Mouse (Mus musculus): Measurements from ENCODE around the gene Fbxo7. TPM values are rescaled to one million over a fixed set of nuclear protein-coding genes. Genes with fewer than 3 reads are reported as not detected.
A peak's percentile ranks its signal among the peaks of the same experiment; 100 is the strongest.

The Fbxo7 gene
- total RNA-seq, 2 experiments from 2014 or later = 8.5 to 10.3 TPM

- intact Hi-C loops (cut with DNase I; ENCODE audit: low total_unique reads) = no loop called here
- no peak for DNase-seq
These were observed 52.4 kb downstream of the Fbxo7 start for GRCm38 (mm10) chr10:86074134-86074533.

- intact Hi-C loops (cut with DNase I; ENCODE audit: low total_unique reads) = no loop called here
- DNase-seq = no peak
These were observed 53.4 kb downstream of the Fbxo7 start for GRCm38 (mm10) chr10:86074971-86075711.

DNA sequence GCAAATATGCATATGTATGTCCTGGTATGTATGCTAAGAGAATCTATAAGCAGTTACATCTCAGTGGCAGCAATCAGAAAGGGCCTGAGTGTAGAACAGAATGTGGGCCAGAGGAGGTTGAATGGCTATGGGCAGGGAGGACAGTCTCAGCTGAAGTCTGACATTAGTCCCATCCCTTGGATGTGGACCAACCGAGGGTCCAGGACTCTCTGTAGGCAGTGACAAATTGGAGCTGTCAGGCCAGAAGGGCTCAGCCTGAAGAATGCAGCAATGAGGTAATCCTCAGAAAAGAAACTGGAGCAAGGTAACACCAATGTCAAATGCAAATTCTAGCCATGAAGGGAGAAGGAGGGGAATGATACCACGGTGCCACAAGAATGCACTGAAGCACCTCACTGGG is 55.5 kb downstream of the Fbxo7 start:
- DNase-seq = no peak
- intact Hi-C loops (cut with DNase I; ENCODE audit: low total_unique reads) = no loop called here

DNA sequence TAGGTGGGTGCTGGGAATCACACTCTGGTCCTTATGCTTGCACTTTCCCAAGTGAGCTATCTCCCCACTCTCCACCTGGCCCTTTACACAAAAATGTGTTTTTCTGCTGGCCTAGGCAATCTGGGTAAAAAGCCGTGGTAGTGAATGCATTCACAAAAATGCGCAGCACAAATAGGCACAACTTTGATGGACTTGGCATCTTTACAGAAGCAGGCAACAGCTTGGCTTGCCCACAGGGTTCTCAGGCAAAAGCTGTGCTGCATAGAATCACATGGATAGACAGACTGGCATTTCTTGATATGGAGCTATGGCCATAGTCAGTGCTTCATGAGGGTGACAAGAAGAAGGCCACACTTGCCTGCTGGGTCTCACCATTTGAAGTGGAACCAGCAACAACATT is 57.0 kb downstream of the Fbxo7 start:
- intact Hi-C loops (cut with DNase I; ENCODE audit: low total_unique reads) = no loop called here
- no peak for DNase-seq

GRCm38 (mm10) chr10:86079921-86080320 is 58.1 kb downstream of the Fbxo7 start:
- intact Hi-C loops (cut with DNase I; ENCODE audit: low total_unique reads) = no loop called here

DNA sequence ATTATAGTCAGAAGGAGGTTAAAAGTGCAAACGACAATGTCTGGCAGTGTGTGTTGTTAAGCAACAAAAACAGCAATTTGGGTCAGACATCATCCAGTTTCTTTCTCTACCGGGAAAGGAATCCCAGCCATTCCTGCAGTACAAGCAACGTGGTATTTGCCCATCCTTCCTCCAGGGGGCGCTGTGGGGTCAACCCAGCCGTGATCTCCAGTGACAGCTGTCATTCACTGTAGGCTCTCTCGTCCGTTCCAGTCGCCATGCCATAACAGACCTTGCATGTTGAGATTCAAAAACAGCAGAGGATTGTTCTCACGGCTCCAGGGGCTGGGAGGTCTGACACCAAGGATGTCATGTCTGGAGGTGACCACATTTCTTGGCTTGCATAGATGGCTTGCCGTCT is 70.1 kb downstream of the Fbxo7 start:
- intact Hi-C loops (cut with DNase I; ENCODE audit: low total_unique reads) = no loop called here
- peak; percentile 25 for DNase-seq

More at GRCm38 (mm10) chr10:86079921-86080320, 58.1 kb downstream of the Fbxo7 start:
- DNase-seq = no peak

DNA sequence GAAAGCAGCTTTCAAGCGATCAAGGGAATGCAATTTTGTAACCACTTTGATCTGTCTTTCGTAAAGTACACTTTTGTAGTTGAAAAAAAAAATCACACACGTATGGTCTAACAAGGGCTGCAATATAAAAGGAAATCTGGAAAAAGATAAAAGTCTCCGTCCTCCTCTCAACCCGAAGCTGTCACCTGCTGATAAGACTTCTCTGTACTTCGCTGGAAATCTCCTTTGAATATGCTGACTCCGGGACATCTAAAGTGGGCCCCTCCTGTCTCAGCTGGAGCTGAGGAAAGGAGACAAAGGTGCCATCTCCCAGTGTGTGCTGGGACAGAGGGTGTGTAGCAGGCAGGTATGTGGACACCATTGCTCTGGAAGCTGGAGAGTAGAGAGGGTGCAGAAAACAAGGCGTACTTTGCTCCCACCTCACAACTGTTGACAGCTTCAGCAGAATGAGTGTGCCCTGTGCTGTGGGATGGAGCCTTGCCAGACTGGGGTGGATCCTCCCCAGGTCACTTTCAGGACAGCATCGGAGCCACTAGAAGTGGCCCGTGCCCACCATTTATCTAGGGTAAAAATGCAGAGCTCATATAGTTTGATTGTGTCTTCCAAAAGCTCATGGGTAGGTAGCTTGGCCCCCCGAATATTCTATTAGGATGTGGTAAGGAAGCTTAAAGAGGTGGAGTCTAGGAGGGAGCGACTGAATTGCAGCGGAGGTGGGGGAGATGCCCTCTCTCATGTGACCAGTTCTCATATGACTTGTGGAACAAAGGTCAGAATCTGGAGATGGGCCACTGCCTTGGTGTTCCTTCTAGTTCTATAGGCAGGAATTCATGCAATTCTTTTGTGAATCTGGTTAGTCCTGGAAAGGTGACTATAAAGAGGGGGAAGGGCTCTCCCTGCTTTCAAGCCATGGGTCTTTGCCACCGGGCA is 71.6 kb downstream of the Fbxo7 start:
- intact Hi-C loops (cut with DNase I; ENCODE audit: low total_unique reads) = no loop called here
- DNase-seq = no peak

DNA sequence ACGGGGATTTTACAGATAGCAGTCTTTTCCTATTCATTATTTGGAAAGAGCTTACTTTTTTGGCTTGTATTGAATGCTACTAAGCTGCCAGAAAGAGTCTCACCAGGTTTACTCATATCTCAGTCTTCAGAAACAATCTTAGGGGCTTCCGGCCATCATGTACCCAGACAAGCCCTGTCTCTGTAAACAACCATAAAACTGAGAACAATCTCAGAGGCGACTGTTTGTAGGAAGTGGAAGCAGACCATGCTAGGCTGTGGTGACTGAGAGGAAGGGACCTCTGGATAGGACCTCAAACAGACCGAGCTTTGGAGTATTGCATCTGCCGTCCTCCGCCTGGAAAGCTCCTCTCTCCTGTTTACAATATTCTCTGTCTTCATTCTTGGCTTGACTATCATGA is 76.6 kb downstream of the Fbxo7 start:
- intact Hi-C loops (cut with DNase I; ENCODE audit: low total_unique reads) = no loop called here
- no peak for DNase-seq

DNA sequence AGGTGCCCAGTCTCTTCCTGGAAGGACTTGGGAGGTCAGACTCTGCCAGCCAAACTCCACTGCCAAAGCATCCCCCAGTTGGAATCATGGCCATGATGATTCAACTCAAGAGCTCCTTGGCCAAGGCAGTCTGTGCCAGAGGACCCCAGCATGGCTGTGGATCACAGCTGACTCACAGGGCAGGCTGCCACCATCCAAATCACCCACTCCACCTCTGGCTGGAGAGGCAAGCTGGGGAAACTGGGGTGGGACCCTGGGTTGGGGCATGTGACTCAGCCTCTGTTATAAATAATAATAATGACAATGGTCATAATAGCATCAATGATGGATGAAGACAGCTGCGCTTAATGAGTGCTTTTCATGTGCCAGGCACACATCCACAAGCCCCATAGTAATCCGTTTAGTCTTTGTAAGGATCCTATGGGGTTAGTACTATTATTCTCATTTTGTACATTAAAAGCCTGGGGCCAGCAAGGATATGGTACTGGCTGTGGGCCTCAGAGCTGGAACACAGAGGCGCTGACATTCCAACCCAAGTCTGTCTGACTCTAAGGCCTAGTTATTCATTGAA is 78.6 kb downstream of the Fbxo7 start:
- DNase-seq = peak; percentile 52
- intact Hi-C loops (cut with DNase I; ENCODE audit: low total_unique reads) = no loop called here

Other genes starting within 250 kb of the Fbxo7 start
- 10 to 100 TPM; 13.6 to 15.9 TPM for gene Pwp1, start 192.5 kb upstream of the Fbxo7 start, total RNA-seq (2021)
- gene Prdm4, start 104.8 kb upstream of the Fbxo7 start, total RNA-seq (2021) = 10 to 100 TPM; 10.5 to 11.6 TPM
- gene Ascl4, start 94.3 kb upstream of the Fbxo7 start, total RNA-seq (2021) = not detected
- gene Rtcb, start 64.1 kb upstream of the Fbxo7 start, total RNA-seq (2021) = 10 to 100 TPM; 53.7 to 54.6 TPM
- gene Bpifc, start 10.1 kb upstream of the Fbxo7 start, total RNA-seq (2021) = not detected